Mouse (Mus musculus): ENCODE data around the gene Bivm. TPM values are rescaled to one million over a fixed set of nuclear protein-coding genes. Genes with fewer than 3 reads are reported as not detected.

Gene Bivm
- polyA plus RNA-seq (2012; rRNA removed), result 19.6 and 23.0 TPM in 2 replicates

DNA sequence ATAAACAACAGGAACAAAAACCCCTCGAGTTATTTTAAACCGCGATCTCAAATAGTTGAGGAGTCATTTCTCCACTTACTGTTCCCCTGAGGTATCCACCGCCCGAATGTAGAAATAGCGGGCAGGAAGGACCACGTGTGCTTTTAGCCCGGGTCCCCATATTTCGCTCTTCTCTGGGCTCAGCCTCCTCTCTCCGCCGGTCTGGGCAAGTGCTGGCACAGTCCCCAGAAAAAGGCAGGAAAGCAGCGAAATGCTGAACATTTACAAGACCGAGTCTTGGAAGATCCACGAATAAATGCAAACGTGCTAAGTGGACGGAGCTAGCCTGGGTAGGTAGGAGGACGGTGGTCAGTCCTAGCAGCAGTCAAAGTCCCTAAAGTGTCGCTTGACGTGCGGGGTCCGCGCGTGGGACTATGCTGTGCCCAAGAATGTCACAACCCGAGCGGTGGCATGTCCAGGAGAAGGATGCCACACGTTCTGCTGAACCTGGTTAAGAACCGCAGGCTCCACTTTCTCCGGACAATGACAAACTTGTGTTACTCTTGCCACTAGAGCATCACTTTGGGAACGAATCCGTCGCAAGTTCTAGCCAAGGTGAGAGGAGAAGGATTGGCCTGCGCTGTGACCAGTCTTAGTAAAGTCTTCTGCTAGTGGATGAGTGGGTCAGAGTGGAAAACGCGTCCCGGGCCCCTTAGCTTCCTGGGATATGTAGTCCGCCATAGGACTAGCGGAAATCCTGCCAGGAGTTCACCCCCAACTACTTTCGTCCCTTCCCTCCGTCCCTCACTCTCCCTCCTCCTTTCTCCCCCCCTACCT, at the start of gene Bivm, which contains the start of gene Kdelc1:
Gene Bivm (plus strand): TSS at position 719 of the 816 bp plus-strand sequence.
Gene Kdelc1 (minus strand): TSS at position 570 of the 816 bp plus-strand sequence.

DNA sequence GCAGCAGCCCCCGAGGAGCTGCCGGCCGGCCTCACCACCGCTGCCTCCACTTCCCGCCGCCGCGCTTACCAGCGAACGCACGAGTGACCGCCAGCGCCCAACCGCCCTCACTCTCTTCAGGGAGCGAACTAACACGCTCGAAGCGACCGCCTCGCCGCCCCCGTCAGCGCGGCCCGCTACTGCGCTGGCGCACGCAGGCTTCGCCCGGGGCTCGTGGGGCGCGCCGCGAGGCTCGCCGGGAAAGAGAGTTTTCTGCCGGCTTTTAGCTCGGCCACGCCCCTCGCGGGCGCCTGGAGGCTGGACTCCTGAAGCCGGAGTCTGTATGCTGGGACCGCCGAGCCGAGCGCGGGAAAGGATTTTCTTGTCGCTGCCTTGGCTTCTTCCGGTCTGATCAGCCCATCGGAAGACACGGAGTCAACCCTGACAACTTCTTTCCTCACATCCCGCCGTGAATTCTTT, 16.5 kb upstream of the Bivm start, which contains the start of gene Tex30:
Gene Tex30 (minus strand): TSS at position 183 of the 459 bp plus-strand sequence.

DNA sequence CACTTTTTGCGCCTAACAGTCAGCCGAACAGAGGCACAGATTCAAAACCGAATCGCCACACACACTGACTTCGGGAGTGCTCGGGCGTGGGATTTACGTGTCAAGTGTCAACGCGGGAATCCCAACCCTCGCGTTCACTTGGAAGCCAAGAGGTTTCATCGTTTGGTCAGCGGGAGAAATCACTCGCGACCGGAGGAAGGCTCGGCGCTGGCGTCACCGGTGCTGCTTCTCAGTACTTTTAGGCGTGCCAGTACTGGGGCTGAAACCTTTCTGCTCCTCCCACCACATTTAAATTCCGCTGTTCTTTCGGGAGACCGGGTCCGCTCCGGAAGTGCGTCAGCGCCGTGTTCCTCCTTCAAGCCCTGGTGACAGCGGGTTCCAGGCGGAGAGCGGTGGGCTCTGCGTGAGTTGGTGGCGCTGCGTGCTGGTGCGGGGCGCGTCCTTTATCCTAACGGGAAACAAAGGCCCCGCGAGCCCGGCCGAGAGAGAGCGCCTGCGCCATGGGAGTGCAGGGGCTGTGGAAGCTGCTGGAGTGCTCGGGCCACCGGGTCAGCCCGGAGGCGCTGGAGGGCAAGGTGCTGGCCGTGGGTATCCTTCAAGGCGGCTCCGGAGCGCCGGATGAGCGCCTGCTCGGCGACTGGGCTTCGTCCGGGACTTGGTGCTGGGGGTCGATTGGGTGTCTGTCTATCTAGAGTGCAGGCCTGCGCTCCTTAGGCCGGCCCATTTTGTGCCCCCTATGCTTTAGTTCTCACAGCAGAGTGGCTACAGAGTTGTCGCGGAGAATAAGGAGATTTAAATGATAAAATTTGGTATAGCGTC, 29.0 kb downstream of the Bivm start, which contains the start of gene Ercc5:
Gene Ercc5 (plus strand): TSS at position 182 of the 819 bp plus-strand sequence.

Other genes with a start within 250 kb of the Bivm start
- 26.6 and 27.3 TPM in 2 replicates for gene Tpp2, start 185.3 kb upstream of the Bivm start, polyA plus RNA-seq (2012; rRNA removed)
- gene Mettl21c, start 98.9 kb upstream of the Bivm start, polyA plus RNA-seq (2012; rRNA removed), result 2.5 and 2.7 TPM in 2 replicates
- gene Gm8251, start 57.0 kb upstream of the Bivm start, polyA plus RNA-seq (2012; rRNA removed), result 0.04 and 0.07 TPM in 2 replicates
- 19.8 and 21.9 TPM in 2 replicates for gene Tex30, start 16.5 kb upstream of the Bivm start, polyA plus RNA-seq (2012; rRNA removed)
- 24.5 and 27.9 TPM in 2 replicates for gene Kdelc1, start 149 bp upstream of the Bivm start, polyA plus RNA-seq (2012; rRNA removed)
- 27.6 and 28.7 TPM in 2 replicates for gene Ercc5, start 28.8 kb downstream of the Bivm start, polyA plus RNA-seq (2012; rRNA removed)
- 0.41 TPM in 1 of 2 replicates, not detected in the other for gene Mettl21e, start 100.0 kb downstream of the Bivm start, polyA plus RNA-seq (2012; rRNA removed)

Data from central nervous system, embryonic 18 days (tissue).